Mouse (Mus musculus): ENCODE measurements around the gene Treh.

Treh gene

GRCm38 (mm10) chr9:44715705-44716362 lies 42.8 kb downstream of the Treh start:
- no peak for DNase-seq (ENCODE audit: low read depth, low spot score)

- no peak for DNase-seq (ENCODE audit: low read depth, low spot score)
These were observed 44.2 kb downstream of the Treh start for GRCm38 (mm10) chr9:44716997-44717821.

GRCm38 (mm10) chr9:44717822-44718242 lies 44.8 kb downstream of the Treh start:
- no peak for DNase-seq (ENCODE audit: low read depth, low spot score)

GRCm38 (mm10) chr9:44718937-44719631 lies 46.1 kb downstream of the Treh start:
- no peak for DNase-seq (ENCODE audit: low read depth, low spot score)

- DNase-seq (ENCODE audit: low read depth, low spot score): no peak
These were observed 46.8 kb downstream of the Treh start for GRCm38 (mm10) chr9:44719632-44720357.

GRCm38 (mm10) chr9:44720358-44721153 lies 47.5 kb downstream of the Treh start:
- DNase-seq (ENCODE audit: low read depth, low spot score): no peak

- DNase-seq (ENCODE audit: low read depth, low spot score): peak; percentile 64
These were observed 48.3 kb downstream of the Treh start for GRCm38 (mm10) chr9:44721154-44721876.

- DNase-seq (ENCODE audit: low read depth, low spot score): no peak
These were observed 48.8 kb downstream of the Treh start for GRCm38 (mm10) chr9:44721877-44722186.

GRCm38 (mm10) chr9:44722575-44722974 lies 49.5 kb downstream of the Treh start:
- no peak for DNase-seq (ENCODE audit: low read depth, low spot score)

- no peak for DNase-seq (ENCODE audit: low read depth, low spot score)
These were observed 50.0 kb downstream of the Treh start for GRCm38 (mm10) chr9:44723008-44723407.

GRCm38 (mm10) chr9:44723521-44724041 lies 50.5 kb downstream of the Treh start:
- no peak for DNase-seq (ENCODE audit: low read depth, low spot score)

GRCm38 (mm10) chr9:44724223-44724622 lies 51.2 kb downstream of the Treh start:
- DNase-seq (ENCODE audit: low read depth, low spot score): no peak

- no peak for DNase-seq (ENCODE audit: low read depth, low spot score)
These were observed 51.6 kb downstream of the Treh start for GRCm38 (mm10) chr9:44724665-44725064.

- no peak for DNase-seq (ENCODE audit: low read depth, low spot score)
These were observed 53.6 kb downstream of the Treh start for GRCm38 (mm10) chr9:44726431-44727146.

GRCm38 (mm10) chr9:44727441-44727840 lies 54.4 kb downstream of the Treh start:
- no peak for DNase-seq (ENCODE audit: low read depth, low spot score)

- DNase-seq (ENCODE audit: low read depth, low spot score): no peak
These were observed 59.1 kb downstream of the Treh start for GRCm38 (mm10) chr9:44732130-44732549.

- no peak for DNase-seq (ENCODE audit: low read depth, low spot score)
These were observed 60.0 kb downstream of the Treh start for GRCm38 (mm10) chr9:44732921-44733530.

- no peak for DNase-seq (ENCODE audit: low read depth, low spot score)
These were observed 60.9 kb downstream of the Treh start for GRCm38 (mm10) chr9:44733671-44734523.
